Mouse (Mus musculus): ENCODE measurements around the gene Galk2.

DNA sequence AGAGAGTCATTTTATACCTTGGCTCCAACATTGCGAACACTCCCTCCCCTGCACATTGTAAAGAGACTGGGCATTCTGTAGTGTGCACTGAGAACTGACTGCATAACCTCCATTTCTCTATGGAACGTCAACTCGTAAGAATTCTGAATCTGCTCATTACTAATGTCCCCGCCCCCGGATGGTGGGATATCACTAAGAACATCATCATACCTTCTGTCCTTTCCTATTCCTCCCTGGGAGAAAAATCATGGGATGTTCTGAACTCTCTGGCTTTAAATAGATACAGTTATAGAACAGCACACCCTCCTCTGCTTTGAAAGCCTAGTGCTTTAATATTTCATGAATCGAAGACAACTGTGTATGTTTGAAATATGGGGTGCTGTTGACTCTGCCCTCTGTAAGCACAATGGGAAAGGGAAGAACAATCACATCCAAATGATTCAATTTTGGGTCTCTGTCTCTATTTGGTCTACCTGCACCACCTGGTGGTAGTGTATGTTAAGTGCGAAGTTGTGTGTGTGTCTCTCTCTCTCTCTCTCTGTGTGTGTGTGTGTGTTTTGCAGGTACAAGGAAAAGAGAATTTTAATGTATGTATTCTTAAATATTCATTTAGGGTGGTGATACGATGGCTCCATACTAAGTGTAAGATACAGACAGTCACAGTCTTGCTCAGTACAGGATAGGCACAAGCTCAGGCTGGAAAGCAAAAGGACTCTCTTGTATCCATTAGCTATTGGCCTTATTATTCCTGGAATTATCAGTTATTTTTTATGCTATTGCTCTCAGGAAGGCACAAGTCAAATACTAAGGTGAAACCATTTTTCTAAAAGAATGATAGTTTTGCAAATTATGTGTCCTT, 174.4 kb downstream of the Galk2 start:
- TF ChIP-seq GATA1 (IDR thresholded peaks at IDR 0.05; ENCODE audit: borderline replicate concordance, low read length) (no peak), FLI1 (IDR thresholded peaks at IDR 0.05; ENCODE audit: low read length) (no peak)
